ENCODE assay signal across 8 mouse cellular contexts in genomic region chr8:4214006-4214980, GRCm38 (mm10). TPM values are rescaled to one million over a fixed set of nuclear protein-coding genes. Genes with fewer than 3 reads are reported as not detected.
DNase-seq lines count a peak whose midpoint lies in the region; ATAC-seq lines count a peak whose summit lies in the region.

No protein-coding gene starts in this region.

- H3K4me1 ChIP-seq in heart, embryonic 12.5 days (replicated peaks): peaks cover 37% of the 10 kb centered on the region
- H3K4me1 ChIP-seq in kidney, embryonic 16.5 days (ENCODE audit: insufficient read depth, low read length): peaks cover 30% of the 10 kb centered on the region

- H3K27ac ChIP-seq in heart, embryonic 12.5 days (ENCODE audit: poor library complexity, severe bottlenecking): no peak overlapping the region
- H3K27ac ChIP-seq in kidney, embryonic 16.5 days (ENCODE audit: low read length): peak overlapping the region; percentile 65

- peak overlapping the region; percentile 80 for H3K4me2 ChIP-seq in heart, embryonic 12.5 days
- peak overlapping the region; percentile 83 for H3K4me2 ChIP-seq in kidney, embryonic 16.5 days (replicated peaks; ENCODE audit: low read depth, low read length)

- H3K36me3 ChIP-seq in heart, embryonic 12.5 days: no peaks in the 10 kb centered on the region
- H3K36me3 ChIP-seq in kidney, embryonic 16.5 days (ENCODE audit: insufficient read depth, low read length): peaks cover 11% of the 10 kb centered on the region; the same call in 1 of the 2 replicates

- WGBS in heart, embryonic 12.5 days: 4% methylated on average over 33 of the region's 33 CpGs
- 11% methylated on average over 33 of the region's 33 CpGs for WGBS in kidney, embryonic 16.5 days

- H3K27me3 ChIP-seq in heart, embryonic 12.5 days (replicated peaks): peaks cover 81% of the 10 kb centered on the region
- peaks cover 39% of the 10 kb centered on the region for H3K27me3 ChIP-seq in kidney, embryonic 16.5 days (ENCODE audit: insufficient read depth, low read length)

- 0 out of 2 replicates have a peak overlapping the region, but pooled peaks have one; percentile 16 for H3K9ac ChIP-seq in heart, embryonic 12.5 days
- H3K9ac ChIP-seq in kidney, embryonic 16.5 days (replicated peaks; ENCODE audit: low read length): peak overlapping the region; percentile 62

- peak; percentile 60 for ATAC-seq in heart, embryonic 12.5 days (ENCODE audit: insufficient number of reproducible peaks, low FRiP score)
- peak; percentile 53 for ATAC-seq in kidney, embryonic 16.5 days (ENCODE audit: low FRiP score, low TSS enrichment)

- peak; percentile 33 to 51 for DNase-seq in cerebellum, postnatal 10 days
- DNase-seq in cerebellum, adult 11 months: no peak
- peak; percentile 50 for DNase-seq in c-Kit-positive CD71-positive TER-119-negative erythroid progenitor cells, embryonic 14.5 days (ENCODE audit: low read depth)
- peak; percentile 89 for DNase-seq in lung, postnatal 25 days (ENCODE audit: low spot score)
- DNase-seq in retina, postnatal 1 day: peak; percentile 70
- no peak for DNase-seq in layer of hippocampus, adult 11-12 months (ENCODE audit: low spot score)

- peaks cover 4% of the 10 kb centered on the region; the same call in 1 of the 2 replicates for H3K9me3 ChIP-seq in heart, embryonic 12.5 days (replicated peaks)
- H3K9me3 ChIP-seq in kidney, embryonic 16.5 days (ENCODE audit: low read length): peaks cover 3% of the 10 kb centered on the region; the same call in 1 of the 2 replicates

- peak overlapping the region; percentile 42 for H3K4me3 ChIP-seq in heart, embryonic 12.5 days
- peak overlapping the region; percentile 49 for H3K4me3 ChIP-seq in kidney, embryonic 16.5 days (ENCODE audit: low read length)

RNA-seq across cellular contexts. Expression of gene Prr36, which starts 3.0 kb away (rescaled TPM):
- 0.18 and 0.24 TPM in 2 replicates for polyA plus RNA-seq in heart, embryonic 12.5 days (2016; fragmentation: Nextera tagmentation; extraction: Ambion mirVana)
- 4.7 TPM in 2 replicates for polyA plus RNA-seq in kidney, embryonic 16.5 days (2015; fragmentation: Nextera tagmentation; extraction: Ambion mirVana)

RNA-seq across cellular contexts. Expression of gene Lrrc8e, which starts 12.3 kb away (rescaled TPM):
- 0.28 TPM in 1 of 2 replicates, not detected in the other for polyA plus RNA-seq in heart, embryonic 12.5 days (2016; fragmentation: Nextera tagmentation; extraction: Ambion mirVana)
- 1.4 and 1.6 TPM in 2 replicates for polyA plus RNA-seq in kidney, embryonic 16.5 days (2015; fragmentation: Nextera tagmentation; extraction: Ambion mirVana)

RNA-seq across cellular contexts. Expression of gene Map2k7, which starts 24.2 kb away (rescaled TPM):
- polyA plus RNA-seq in heart, embryonic 12.5 days (2016; fragmentation: Nextera tagmentation; extraction: Ambion mirVana): 28.7 and 32.2 TPM in 2 replicates
- 30.6 and 33.6 TPM in 2 replicates for polyA plus RNA-seq in kidney, embryonic 16.5 days (2015; fragmentation: Nextera tagmentation; extraction: Ambion mirVana)

RNA-seq across cellular contexts. Expression of gene Gm49320, which starts 24.4 kb away (rescaled TPM):
- polyA plus RNA-seq in heart, embryonic 12.5 days (2016; fragmentation: Nextera tagmentation; extraction: Ambion mirVana): 0.58 TPM in 1 of 2 replicates, not detected in the other
- 1.2 and 1.3 TPM in 2 replicates for polyA plus RNA-seq in kidney, embryonic 16.5 days (2015; fragmentation: Nextera tagmentation; extraction: Ambion mirVana)

RNA-seq across cellular contexts. Expression of gene Tgfbr3l, which starts 33.7 kb away (rescaled TPM):
- 3.1 and 4.6 TPM in 2 replicates for polyA plus RNA-seq in heart, embryonic 12.5 days (2016; fragmentation: Nextera tagmentation; extraction: Ambion mirVana)
- 4.2 and 4.8 TPM in 2 replicates for polyA plus RNA-seq in kidney, embryonic 16.5 days (2015; fragmentation: Nextera tagmentation; extraction: Ambion mirVana)

Comparison
In these comparisons a context has a peak if more than half of its experiments do, and no peak if none do; other contexts are left out.
1. DNase-seq: peak in cerebellum, postnatal 10 days (2 of 2), c-Kit-positive CD71-positive TER-119-negative erythroid progenitor cells, embryonic 14.5 days (single experiment), lung, postnatal 25 days (single experiment) and retina, postnatal 1 day (single experiment); none in cerebellum, adult 11 months (single experiment) and layer of hippocampus, adult 11-12 months (single experiment).